Mouse (Mus musculus) ES-Bruce4 (cell line): ENCODE results near the gene Trim65. TPM values are rescaled to one million over a fixed set of nuclear protein-coding genes. Genes with fewer than 3 reads are reported as not detected.

ENCODE experiments used
- H3K27ac ChIP-seq: 2 replicates; pipeline ENCODE4 v1.5.1; 2012; ENCODE audit warnings: low read length, inconsistent platforms; ENCODE audit not compliant: insufficient read depth
- H3K27me3 ChIP-seq: 2 replicates; pipeline ENCODE4 v1.6.1; 2012; ENCODE audit warnings: mild to moderate bottlenecking, low read length, inconsistent platforms; ENCODE audit not compliant: control insufficient read depth, poor library complexity, insufficient read depth, severe bottlenecking
- H3K36me3 ChIP-seq: 2 replicates; pipeline ENCODE4 v1.6.1; 2012; ENCODE audit warnings: inconsistent platforms, mild to moderate bottlenecking, low read length, moderate library complexity; ENCODE audit not compliant: control insufficient read depth, poor library complexity, insufficient read depth, severe bottlenecking
- H3K4me1 ChIP-seq: one replicate; pipeline ENCODE4 v1.8.1; 2011; ENCODE audit warnings: low read length; ENCODE audit not compliant: control insufficient read depth, insufficient read depth
- H3K4me3 ChIP-seq: 2 replicates; pipeline ENCODE4 v1.5.1; 2011; ENCODE audit warnings: low read depth, mild to moderate bottlenecking, low read length
- H3K9ac ChIP-seq: 2 replicates; pipeline ENCODE4 v1.6.1; 2012; ENCODE audit warnings: low read depth, mild to moderate bottlenecking, inconsistent platforms; ENCODE audit not compliant: poor library complexity, severe bottlenecking
- H3K9me3 ChIP-seq: replicated peaks from 2 replicates; pipeline ENCODE4 v1.6.1; 2012; ENCODE audit warnings: mild to moderate bottlenecking, low read length, inconsistent platforms; ENCODE audit not compliant: control insufficient read depth, poor library complexity, insufficient read depth, severe bottlenecking
- CTCF ChIP-seq: IDR thresholded peaks from one replicate; pipeline ENCODE4 v1.8.1; 2011; ENCODE audit warnings: low read depth, low read length
- EP300 ChIP-seq: IDR thresholded peaks from 2 replicates; pipeline ENCODE4 v1.6.1; 2011; ENCODE audit warnings: low read depth, low read length; ENCODE audit not compliant: insufficient read depth
- POLR2A ChIP-seq: IDR thresholded peaks from one replicate; pipeline ENCODE4 v1.8.1; 2011; ENCODE audit warnings: low read length; ENCODE audit not compliant: insufficient read depth
- polyA plus RNA-seq: library from polyadenylated mRNA; stranded (reverse); fragments of >200 nt; gene quantifications from 2 replicates; pipeline ENCODE4 v1.2.4, GENCODE M21; 2011; ENCODE audit warnings: low read depth; ENCODE audit not compliant: missing spikeins, insufficient read depth, insufficient read length

The Trim65 gene
- polyA plus RNA-seq, 1 experiment, result 0.78 TPM

DNA sequence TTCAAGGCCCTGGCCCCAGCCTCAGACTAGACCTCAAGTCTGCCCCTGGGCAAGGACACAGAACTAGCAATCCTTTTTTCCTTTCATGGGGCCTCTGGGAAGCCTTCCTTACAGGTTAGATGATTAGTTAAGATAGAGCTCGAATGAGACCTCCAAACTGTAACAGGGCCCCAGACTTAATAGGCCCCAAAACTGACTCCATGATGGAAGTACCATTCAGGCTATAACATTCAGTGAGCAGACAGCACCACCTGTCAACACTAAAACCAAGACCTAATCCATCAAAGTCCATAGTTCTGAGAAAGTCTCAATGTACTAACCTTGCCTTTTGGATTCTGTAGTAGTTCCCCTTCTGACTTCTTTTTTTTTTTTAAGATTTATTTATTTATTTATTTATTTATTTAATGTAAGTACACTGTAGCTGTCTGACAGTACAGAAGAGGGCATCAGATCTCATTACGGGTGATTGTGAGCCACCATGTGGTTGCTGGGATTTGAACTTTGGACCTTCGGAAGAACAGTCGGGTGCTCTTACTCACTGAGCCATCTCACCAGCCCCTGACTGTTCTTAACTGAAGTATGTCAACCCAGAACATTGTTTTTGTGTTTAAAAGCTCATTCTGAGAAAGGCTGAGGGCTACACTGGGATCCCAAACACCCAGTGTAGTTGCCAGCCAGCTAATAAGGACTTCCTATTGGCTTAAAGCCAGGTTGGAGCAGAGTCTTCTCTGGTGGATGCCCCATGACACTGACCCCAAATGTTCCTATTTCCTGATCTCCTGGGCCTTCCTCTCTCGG, 39.3 kb upstream of the Trim65 start:
- Histone ChIP-seq H3K9ac (no peak overlapping the region), H3K9me3 (no peaks in the 10 kb centered on the region), H3K27me3 (no peaks in the 10 kb centered on the region), H3K27ac (no peak overlapping the region), H3K36me3 (peaks cover 2% of the 10 kb centered on the region; the same call in 1 of the 2 replicates), H3K4me1 (no peaks in the 10 kb centered on the region), H3K4me3 (no peak overlapping the region)
- TF ChIP-seq EP300, result no peak
- TF ChIP-seq CTCF, result no peak
- no peak for TF ChIP-seq POLR2A

DNA sequence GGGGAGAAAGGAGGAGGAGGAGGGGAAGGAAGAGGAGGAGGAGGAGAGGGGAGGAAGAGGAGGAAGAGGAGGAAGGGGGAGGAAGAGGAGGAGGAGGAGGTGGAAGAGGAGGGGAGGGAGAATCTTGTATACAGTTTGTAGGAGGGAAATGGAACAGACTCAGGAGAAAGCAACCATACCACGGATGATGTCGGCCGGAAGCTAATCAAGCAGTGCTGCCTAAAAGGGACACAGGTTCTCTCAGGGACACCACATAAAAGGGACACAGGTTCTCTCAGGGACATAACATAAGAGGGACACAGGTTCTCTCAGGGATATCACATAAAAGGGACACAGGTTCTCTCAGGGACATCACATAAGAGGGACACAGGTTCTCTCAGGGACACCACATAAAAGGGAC, 38.3 kb upstream of the Trim65 start:
- TF ChIP-seq EP300 (no peak), POLR2A (no peak)
- no peak overlapping the region for H3K27ac ChIP-seq
- H3K9me3 ChIP-seq, result no peaks in the 10 kb centered on the region
- H3K4me1 ChIP-seq, result no peaks in the 10 kb centered on the region
- H3K27me3 ChIP-seq, result no peaks in the 10 kb centered on the region
- H3K4me3 ChIP-seq, result no peak overlapping the region
- H3K36me3 ChIP-seq, result peaks cover 2% of the 10 kb centered on the region; the same call in 1 of the 2 replicates
- H3K9ac ChIP-seq, result no peak overlapping the region

DNA sequence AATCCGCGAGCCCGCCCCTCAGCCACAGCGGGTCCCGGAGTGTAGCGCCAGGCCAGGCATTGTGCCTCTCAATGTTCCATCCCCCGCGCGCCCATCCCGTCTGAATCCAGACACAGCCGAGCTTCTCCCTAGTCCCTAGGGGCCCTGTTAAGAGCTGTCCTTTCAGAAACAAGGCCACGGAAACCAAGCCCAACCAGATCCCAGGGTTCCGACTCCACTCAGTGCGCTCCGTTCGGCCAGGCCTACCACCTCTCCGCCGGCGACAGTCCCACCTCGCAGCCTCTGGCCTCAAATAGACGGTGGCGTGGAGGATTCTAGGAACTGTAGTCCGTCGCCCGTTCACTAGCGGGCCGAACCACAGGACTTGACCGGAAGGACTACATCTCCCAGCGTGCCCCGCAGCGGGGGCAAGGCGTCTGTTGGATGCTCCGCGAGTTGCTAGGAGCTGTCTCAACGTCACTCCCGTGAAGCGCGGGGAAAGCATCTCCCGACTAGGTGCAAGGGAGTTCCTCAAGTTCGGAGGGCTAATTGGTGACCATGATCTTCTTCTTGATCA, 37.0 kb upstream of the Trim65 start, which contains the start of gene Fbf1:
Gene Fbf1, minus strand, starts transcription at position 283 of the 556 bp plus-strand sequence.
- Histone ChIP-seq H3K27me3 (no peaks in the 10 kb centered on the region), H3K27ac (no peak within 1 kb of the TSS), H3K9ac (peak within 1 kb of the TSS; percentile 37), H3K4me3 (peak within 1 kb of the TSS; percentile 68), H3K36me3 (no peaks in the 10 kb centered on the region), H3K9me3 (no peaks in the 10 kb centered on the region), H3K4me1 (no peaks in the 10 kb centered on the region)
- TF ChIP-seq POLR2A, result peak; percentile 54
- TF ChIP-seq CTCF, result no peak

DNA sequence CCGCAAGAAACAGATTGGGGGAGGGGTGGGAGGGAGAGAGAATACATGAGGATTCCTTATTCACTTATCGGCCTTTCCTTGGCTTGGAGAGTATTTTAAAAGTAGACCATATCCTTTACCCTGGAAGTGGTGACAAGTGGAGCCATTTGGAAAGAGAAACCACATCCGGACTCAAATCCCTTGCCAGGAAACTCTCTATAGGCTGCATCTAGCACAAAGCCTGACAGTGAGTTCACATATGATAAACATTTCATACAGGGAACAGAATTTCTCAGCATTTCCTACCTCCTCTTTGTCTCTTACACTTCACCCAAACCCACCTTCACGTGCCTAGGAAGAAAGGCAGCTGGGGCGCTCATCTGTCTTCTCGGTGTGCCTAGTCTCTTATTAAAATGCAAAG, 36.3 kb upstream of the Trim65 start:
- no peaks in the 10 kb centered on the region for H3K36me3 ChIP-seq
- no peaks in the 10 kb centered on the region for H3K9me3 ChIP-seq
- H3K4me3 ChIP-seq, result peak overlapping the region; percentile 68
- H3K9ac ChIP-seq, result peak overlapping the region; percentile 37
- no peak overlapping the region for H3K27ac ChIP-seq
- TF ChIP-seq POLR2A, result no peak
- no peak for TF ChIP-seq CTCF
- TF ChIP-seq EP300, result no peak
- no peaks in the 10 kb centered on the region for H3K4me1 ChIP-seq
- H3K27me3 ChIP-seq, result no peaks in the 10 kb centered on the region

DNA sequence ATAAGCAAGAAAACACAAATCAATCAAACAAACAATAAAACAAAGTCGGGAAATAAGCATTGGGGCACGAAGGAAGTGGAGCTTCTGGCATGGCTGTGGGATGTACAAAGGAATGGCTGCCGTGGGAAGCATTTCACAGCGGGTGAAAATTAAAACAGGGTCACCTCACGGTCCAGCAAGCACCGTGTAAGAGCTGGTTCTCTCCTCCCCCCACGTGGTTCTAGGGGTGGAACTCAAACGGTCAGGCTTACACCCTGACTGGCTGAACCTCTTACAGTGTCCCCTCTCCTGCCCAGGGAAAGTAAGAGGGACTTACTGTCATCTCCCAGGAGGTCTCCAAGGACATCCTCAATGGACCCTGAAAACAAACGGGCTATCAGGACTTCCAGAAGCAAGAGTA, 32.1 kb upstream of the Trim65 start:
- peaks cover 4% of the 10 kb centered on the region for H3K4me1 ChIP-seq
- H3K27ac ChIP-seq, result no peak overlapping the region
- no peak for TF ChIP-seq EP300
- no peak for TF ChIP-seq POLR2A
- TF ChIP-seq CTCF, result no peak
- H3K9me3 ChIP-seq, result no peaks in the 10 kb centered on the region
- H3K4me3 ChIP-seq, result no peak overlapping the region
- H3K27me3 ChIP-seq, result no peaks in the 10 kb centered on the region
- no peak overlapping the region for H3K9ac ChIP-seq
- H3K36me3 ChIP-seq, result no peaks in the 10 kb centered on the region

DNA sequence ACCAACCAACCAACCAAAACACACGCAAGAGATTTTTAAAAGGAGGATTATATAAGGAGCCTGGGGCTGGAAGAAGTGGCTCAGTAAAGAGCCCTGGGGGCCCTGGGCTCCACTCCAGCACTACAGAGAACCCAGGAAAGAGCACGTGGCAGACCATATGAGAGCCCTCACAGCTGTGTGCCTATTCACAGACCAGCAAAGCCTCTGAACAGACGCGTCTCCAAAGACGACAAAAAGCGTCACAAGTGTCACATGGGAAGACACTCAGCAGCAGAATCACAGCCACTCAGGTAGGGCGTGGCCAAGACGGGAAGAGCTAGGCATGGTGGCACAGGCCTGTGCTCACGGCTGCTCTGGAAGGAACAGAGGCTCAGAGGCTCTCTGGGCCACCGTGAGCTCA, 31.2 kb upstream of the Trim65 start:
- H3K4me1 ChIP-seq, result peaks cover 4% of the 10 kb centered on the region
- TF ChIP-seq POLR2A, result no peak
- no peak for TF ChIP-seq EP300
- no peak overlapping the region for H3K27ac ChIP-seq
- H3K9me3 ChIP-seq, result no peaks in the 10 kb centered on the region
- no peaks in the 10 kb centered on the region for H3K27me3 ChIP-seq
- H3K9ac ChIP-seq, result no peak overlapping the region
- no peaks in the 10 kb centered on the region for H3K36me3 ChIP-seq
- peak overlapping the region; percentile 33; the same call in 1 of the 2 replicates for H3K4me3 ChIP-seq
